Mouse (Mus musculus): Measurements from ENCODE around the gene Sgcd. TPM values are rescaled to one million over a fixed set of nuclear protein-coding genes. Genes with fewer than 3 reads are reported as not detected.

Gene Sgcd
- polyA plus RNA-seq, 1 experiment: 0.18 TPM

- peak overlapping the region; percentile 11; the same call in 1 of the 2 replicates for H3K27ac ChIP-seq (ENCODE audit: insufficient read depth, low read depth, low read length)
- no peak overlapping the region for H3K4me3 ChIP-seq (ENCODE audit: low read depth, low read length)
- TF ChIP-seq CTCF (IDR thresholded peaks at IDR 0.05; ENCODE audit: extremely low read depth, insufficient read length, insufficient replicate concordance, low read depth, low read length) (no peak), POLR2A (IDR thresholded peaks at IDR 0.05; ENCODE audit: low read depth, low read length) (no peak)
- H3K36me3 ChIP-seq (ENCODE audit: control insufficient read depth, insufficient read depth, low read length): no peaks in the 10 kb centered on the region
- 60% methylated on average over 6 of the region's 6 CpGs for WGBS
- no peaks in the 10 kb centered on the region for H3K27me3 ChIP-seq (ENCODE audit: control insufficient read depth, insufficient read depth, low read length)
- no peaks in the 10 kb centered on the region for H3K4me1 ChIP-seq (ENCODE audit: control insufficient read depth, insufficient read depth, insufficient read length, low read length)
Observed at GRCm38 (mm10) chr11:47377421-47377820, 611.3 kb downstream of the Sgcd start.

DNA sequence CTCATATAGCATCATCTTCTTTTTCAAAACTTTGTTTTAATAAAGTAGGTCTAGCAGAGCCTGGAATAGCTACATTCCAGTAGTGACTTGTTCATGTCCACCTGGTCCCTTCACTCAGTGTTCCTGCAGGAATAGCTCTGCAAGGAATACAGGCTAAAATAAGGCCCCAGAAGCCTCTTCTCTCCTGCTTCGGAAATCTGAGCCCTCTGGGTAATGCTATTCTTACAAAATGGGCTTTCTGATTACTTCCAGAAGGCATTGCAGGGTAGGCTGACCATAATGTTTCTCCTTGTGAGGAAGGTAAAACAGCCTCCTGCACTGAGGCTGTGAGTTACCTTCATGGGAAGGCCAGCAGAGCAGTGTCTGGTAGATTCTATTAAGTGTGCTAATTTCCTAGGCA is 611.9 kb downstream of the Sgcd start:
- 72% methylated on average over 1 of the region's 1 CpGs for WGBS
- Histone ChIP-seq H3K4me1 (ENCODE audit: control insufficient read depth, insufficient read depth, insufficient read length, low read length) (no peaks in the 10 kb centered on the region), H3K4me3 (ENCODE audit: low read depth, low read length) (no peak overlapping the region), H3K27me3 (ENCODE audit: control insufficient read depth, insufficient read depth, low read length) (no peaks in the 10 kb centered on the region), H3K27ac (ENCODE audit: insufficient read depth, low read depth, low read length) (peak overlapping the region; percentile 11; the same call in 1 of the 2 replicates), H3K36me3 (ENCODE audit: control insufficient read depth, insufficient read depth, low read length) (no peaks in the 10 kb centered on the region)
- no peak for TF ChIP-seq POLR2A (IDR thresholded peaks at IDR 0.05; ENCODE audit: low read depth, low read length)
- TF ChIP-seq CTCF (IDR thresholded peaks at IDR 0.05; ENCODE audit: extremely low read depth, insufficient read length, insufficient replicate concordance, low read depth, low read length): no peak

- TF ChIP-seq CTCF (IDR thresholded peaks at IDR 0.05; ENCODE audit: extremely low read depth, insufficient read length, insufficient replicate concordance, low read depth, low read length) (no peak), POLR2A (IDR thresholded peaks at IDR 0.05; ENCODE audit: low read depth, low read length) (no peak)
- Histone ChIP-seq H3K4me1 (ENCODE audit: control insufficient read depth, insufficient read depth, insufficient read length, low read length) (no peaks in the 10 kb centered on the region), H3K27me3 (ENCODE audit: control insufficient read depth, insufficient read depth, low read length) (no peaks in the 10 kb centered on the region), H3K4me3 (ENCODE audit: low read depth, low read length) (no peak overlapping the region), H3K27ac (ENCODE audit: insufficient read depth, low read depth, low read length) (no peak overlapping the region), H3K36me3 (ENCODE audit: control insufficient read depth, insufficient read depth, low read length) (no peaks in the 10 kb centered on the region)
- 77% methylated on average over 2 of the region's 2 CpGs for WGBS
Observed at GRCm38 (mm10) chr11:47371616-47372015, 617.2 kb downstream of the Sgcd start.

- H3K27me3 ChIP-seq (ENCODE audit: control insufficient read depth, insufficient read depth, low read length): no peaks in the 10 kb centered on the region
- H3K4me1 ChIP-seq (ENCODE audit: control insufficient read depth, insufficient read depth, insufficient read length, low read length): no peaks in the 10 kb centered on the region
- 83% methylated on average over 2 of the region's 2 CpGs for WGBS
- no peak overlapping the region for H3K4me3 ChIP-seq (ENCODE audit: low read depth, low read length)
- no peak for TF ChIP-seq CTCF (IDR thresholded peaks at IDR 0.05; ENCODE audit: extremely low read depth, insufficient read length, insufficient replicate concordance, low read depth, low read length)
- no peak for TF ChIP-seq POLR2A (IDR thresholded peaks at IDR 0.05; ENCODE audit: low read depth, low read length)
- H3K36me3 ChIP-seq (ENCODE audit: control insufficient read depth, insufficient read depth, low read length): no peaks in the 10 kb centered on the region
- no peak overlapping the region for H3K27ac ChIP-seq (ENCODE audit: insufficient read depth, low read depth, low read length)
Observed at GRCm38 (mm10) chr11:47351585-47351984, 637.2 kb downstream of the Sgcd start.

DNA sequence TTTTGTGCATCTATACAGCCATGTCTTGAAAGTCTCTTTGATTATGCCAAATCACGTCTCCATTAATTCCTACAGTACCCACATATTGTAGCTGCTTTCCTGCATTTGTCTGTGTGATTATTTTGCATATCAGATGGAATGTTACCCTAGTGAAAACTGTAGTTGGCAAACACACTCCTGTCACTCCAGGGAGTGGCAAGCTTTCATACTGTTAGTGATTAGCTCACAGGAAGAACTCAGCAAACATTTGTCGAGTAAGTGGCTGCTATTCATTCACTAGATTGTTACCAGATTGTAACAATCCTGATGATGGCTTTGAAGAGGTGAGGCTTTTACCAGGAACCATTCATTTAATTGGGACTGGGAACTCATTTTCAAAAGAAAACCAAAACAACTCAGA is 645.3 kb downstream of the Sgcd start:
- 22% methylated on average over 2 of the region's 2 CpGs for WGBS
- no peaks in the 10 kb centered on the region for H3K36me3 ChIP-seq (ENCODE audit: control insufficient read depth, insufficient read depth, low read length)
- H3K27ac ChIP-seq (ENCODE audit: insufficient read depth, low read depth, low read length): no peak overlapping the region
- H3K4me3 ChIP-seq (ENCODE audit: low read depth, low read length): no peak overlapping the region
- no peaks in the 10 kb centered on the region for H3K27me3 ChIP-seq (ENCODE audit: control insufficient read depth, insufficient read depth, low read length)
- no peaks in the 10 kb centered on the region for H3K4me1 ChIP-seq (ENCODE audit: control insufficient read depth, insufficient read depth, insufficient read length, low read length)
- TF ChIP-seq POLR2A (IDR thresholded peaks at IDR 0.05; ENCODE audit: low read depth, low read length) (no peak), CTCF (IDR thresholded peaks at IDR 0.05; ENCODE audit: extremely low read depth, insufficient read length, insufficient replicate concordance, low read depth, low read length) (no peak)

GRCm38 (mm10) chr11:47333702-47334101 is 655.1 kb downstream of the Sgcd start:
- no peak overlapping the region for H3K27ac ChIP-seq (ENCODE audit: insufficient read depth, low read depth, low read length)
- no peak overlapping the region for H3K4me3 ChIP-seq (ENCODE audit: low read depth, low read length)
- TF ChIP-seq CTCF (IDR thresholded peaks at IDR 0.05; ENCODE audit: extremely low read depth, insufficient read length, insufficient replicate concordance, low read depth, low read length) (no peak), POLR2A (IDR thresholded peaks at IDR 0.05; ENCODE audit: low read depth, low read length) (no peak)
- no peaks in the 10 kb centered on the region for H3K27me3 ChIP-seq (ENCODE audit: control insufficient read depth, insufficient read depth, low read length)
- no peaks in the 10 kb centered on the region for H3K36me3 ChIP-seq (ENCODE audit: control insufficient read depth, insufficient read depth, low read length)
- 81% methylated on average over 2 of the region's 2 CpGs for WGBS
- H3K4me1 ChIP-seq (ENCODE audit: control insufficient read depth, insufficient read depth, insufficient read length, low read length): no peaks in the 10 kb centered on the region

DNA sequence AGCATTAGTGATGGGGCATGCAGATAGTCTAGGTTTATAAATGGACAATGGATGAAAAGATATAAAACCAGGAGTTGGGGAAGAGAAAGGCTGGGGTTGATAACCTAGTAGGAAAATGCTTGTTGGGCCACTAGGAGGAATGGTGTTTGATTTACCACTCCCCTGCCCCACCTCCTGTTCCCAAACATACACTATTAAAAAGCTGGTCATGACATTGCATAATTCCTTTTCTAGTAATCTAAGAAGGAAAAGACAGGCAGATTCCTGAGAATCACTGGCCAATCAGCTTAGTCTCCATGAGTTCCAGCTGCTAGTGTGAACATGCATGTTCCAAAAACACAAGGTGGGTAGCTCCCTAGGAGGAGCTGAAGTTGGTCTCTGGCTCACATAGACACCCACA is 683.2 kb downstream of the Sgcd start:
- H3K4me3 ChIP-seq (ENCODE audit: low read depth, low read length): no peak overlapping the region
- no peak overlapping the region for H3K27ac ChIP-seq (ENCODE audit: insufficient read depth, low read depth, low read length)
- no peaks in the 10 kb centered on the region for H3K36me3 ChIP-seq (ENCODE audit: control insufficient read depth, insufficient read depth, low read length)
- TF ChIP-seq POLR2A (IDR thresholded peaks at IDR 0.05; ENCODE audit: low read depth, low read length) (no peak), CTCF (IDR thresholded peaks at IDR 0.05; ENCODE audit: extremely low read depth, insufficient read length, insufficient replicate concordance, low read depth, low read length) (no peak)
- H3K27me3 ChIP-seq (ENCODE audit: control insufficient read depth, insufficient read depth, low read length): no peaks in the 10 kb centered on the region
- no peaks in the 10 kb centered on the region for H3K4me1 ChIP-seq (ENCODE audit: control insufficient read depth, insufficient read depth, insufficient read length, low read length)

Measured in small intestine, adult 2 months (tissue).